Mouse (Mus musculus): ENCODE results near the gene Abhd16a.
A peak's percentile ranks its signal among the peaks of the same experiment; 100 is the strongest.

DNA sequence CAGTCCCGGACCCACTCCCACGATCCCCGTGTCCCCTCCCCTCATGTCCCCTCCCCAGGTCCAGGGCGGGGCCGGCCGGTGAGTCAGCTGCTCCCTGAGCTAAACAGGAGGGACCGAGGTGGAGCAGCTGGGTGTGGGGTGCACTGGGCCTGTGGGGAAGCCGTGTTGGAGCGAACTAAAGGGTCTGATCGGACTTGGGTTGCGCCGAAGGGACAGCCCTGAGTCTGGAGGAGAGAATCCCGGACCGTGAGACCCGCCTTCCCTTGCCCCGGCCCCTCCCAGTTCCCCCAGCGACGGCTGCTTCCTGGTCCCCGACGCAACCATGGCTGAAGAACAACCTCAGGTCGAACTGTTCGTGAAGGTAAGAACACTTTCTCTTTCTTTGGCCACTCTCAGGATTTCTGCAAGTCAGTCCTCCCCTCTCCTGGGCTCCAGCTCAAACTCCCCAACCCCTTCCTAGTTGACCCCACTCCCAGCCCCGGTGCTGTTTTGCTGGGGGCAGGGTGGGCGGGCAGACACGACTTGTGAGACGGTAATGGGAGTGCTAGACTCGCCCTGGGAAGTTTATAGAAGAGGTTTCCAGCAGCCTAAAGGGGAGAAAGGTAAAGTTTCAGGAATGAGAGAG, 38.8 kb upstream of the Abhd16a start:
- peak; percentile 94 for TF ChIP-seq POLR2A (IDR thresholded peaks at IDR 0.05; ENCODE audit: insufficient read depth, low read depth, low read length)
- TF ChIP-seq EP300 (IDR thresholded peaks at IDR 0.05; ENCODE audit: insufficient read depth, low read depth, low read length), result no peak
- TF ChIP-seq CTCF (IDR thresholded peaks at IDR 0.05), result no peak
